Mouse (Mus musculus) liver, embryonic 13.5 days (tissue): ENCODE results near the gene Cort. TPM values are rescaled to one million over a fixed set of nuclear protein-coding genes. Genes with fewer than 3 reads are reported as not detected.

ENCODE experiments used
- ATAC-seq: fragments of 200-750 bp; cut with Nextera tagmentation; 2 replicates; pipeline ENCODE4 v1.8.0; 2017; ENCODE audit warnings: low read depth, mild to moderate bottlenecking, moderate number of reproducible peaks, moderate library complexity
- DNase-seq: peaks from one replicate; pipeline ENCODE4 v3.0.0; 2022
- H3K27ac ChIP-seq: fragments of 300-500 bp; sonication (generic); 2 replicates; pipeline ENCODE4 v1.5.1; 2015; ENCODE audit warnings: moderate library complexity, mild to moderate bottlenecking, inconsistent platforms
- H3K27me3 ChIP-seq: fragments of 300-500 bp; sonication (generic); 2 replicates; pipeline ENCODE4 v1.6.1; 2015; ENCODE audit warnings: mild to moderate bottlenecking, inconsistent platforms
- H3K36me3 ChIP-seq: fragments of 300-500 bp; sonication (generic); 2 replicates; pipeline ENCODE4 v1.6.1; 2015; ENCODE audit warnings: mild to moderate bottlenecking, inconsistent platforms
- H3K4me1 ChIP-seq: fragments of 300-500 bp; sonication (generic); replicated peaks from 2 replicates; pipeline ENCODE4 v1.6.1; 2015; ENCODE audit warnings: inconsistent platforms
- H3K4me2 ChIP-seq: fragments of 300-500 bp; sonication (generic); 2 replicates; pipeline ENCODE4 v1.6.1; 2015; ENCODE audit warnings: inconsistent platforms, mild to moderate bottlenecking, moderate library complexity
- H3K4me3 ChIP-seq: fragments of 300-500 bp; sonication (generic); replicated peaks from 2 replicates; pipeline ENCODE4 v1.5.1; 2015; ENCODE audit warnings: mild to moderate bottlenecking, inconsistent platforms
- H3K9ac ChIP-seq: fragments of 300-500 bp; sonication (generic); 2 replicates; pipeline ENCODE4 v1.6.1; 2015; ENCODE audit warnings: mild to moderate bottlenecking, inconsistent platforms
- H3K9me3 ChIP-seq: fragments of 300-500 bp; sonication (generic); replicated peaks from 2 replicates; pipeline ENCODE4 v1.6.1; 2016; ENCODE audit warnings: inconsistent platforms
- WGBS: fragments of 180-500 bp; shearing (Covaris S2); methylation state at CpG from one replicate; pipeline ENCODE4 v1.1.7; 2015; ENCODE audit not compliant: insufficient replicate concordance; 5-methylcytosine and 5-hydroxymethylcytosine counted together
- polyA plus RNA-seq: library from polyadenylated mRNA; unstranded; fragments of >200 nt; fragmentation: Nextera tagmentation; extraction: Ambion mirVana; gene quantifications from 2 replicates; pipeline ENCODE4 v1.2.1, GENCODE M21; 2015

Cort gene
- polyA plus RNA-seq, 1 experiment from 2014 or later = not detected

DNA sequence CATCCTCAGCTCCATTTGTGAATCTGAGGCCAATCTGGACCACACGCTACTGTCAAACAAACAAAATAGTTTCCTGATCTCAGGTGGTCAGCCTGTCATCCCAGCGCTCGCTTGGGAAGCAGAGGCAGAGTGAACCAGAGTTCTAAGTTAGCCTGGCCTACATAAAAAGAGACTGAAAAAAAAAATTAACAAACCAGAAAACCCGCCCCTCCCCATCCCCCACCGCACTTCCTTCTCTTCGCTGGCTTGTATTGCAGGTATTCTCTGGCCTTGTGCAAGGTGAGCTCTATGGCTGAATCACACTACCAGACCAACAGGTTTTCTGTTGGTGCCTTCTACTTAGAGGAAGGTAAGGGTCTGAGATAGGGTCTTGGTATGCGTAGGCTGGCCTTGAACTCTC lies 21.0 kb upstream of the Cort start:
- DNase-seq (no peak), ATAC-seq (no peak)
- 51% methylated on average over 7 of the region's 7 CpGs for WGBS
- Histone ChIP-seq H3K4me3 (no peak overlapping the region), H3K9me3 (no peaks in the 10 kb centered on the region), H3K27me3 (peaks cover 3% of the 10 kb centered on the region; the same call in 1 of the 2 replicates), H3K4me1 (peaks cover 37% of the 10 kb centered on the region), H3K4me2 (no peak overlapping the region), H3K9ac (no peak overlapping the region), H3K27ac (no peak overlapping the region), H3K36me3 (peaks cover 33% of the 10 kb centered on the region)

DNA sequence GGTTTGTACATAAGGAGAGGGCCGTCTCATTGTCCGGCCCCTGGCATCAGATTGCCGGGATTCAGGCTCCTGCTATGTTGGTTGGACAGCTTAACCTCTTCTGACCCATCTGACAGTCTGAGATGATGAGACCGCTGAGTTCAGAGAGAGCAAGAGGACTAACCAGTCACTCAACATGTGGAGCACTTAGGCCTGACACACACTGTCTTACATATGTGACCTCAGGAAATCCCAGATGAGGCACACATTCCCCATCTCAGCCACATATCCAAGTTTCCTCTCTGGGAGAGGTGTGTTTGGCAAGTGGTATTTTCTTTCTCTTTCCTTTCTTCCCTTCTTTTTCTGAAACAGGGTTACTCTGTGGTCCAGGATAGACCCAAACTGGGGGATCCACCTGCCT lies 18.6 kb upstream of the Cort start:
- Histone ChIP-seq H3K27ac (no peak overlapping the region), H3K4me1 (peaks cover 30% of the 10 kb centered on the region), H3K27me3 (peaks cover 3% of the 10 kb centered on the region; the same call in 1 of the 2 replicates), H3K4me3 (no peak overlapping the region), H3K9me3 (no peaks in the 10 kb centered on the region), H3K36me3 (peaks cover 9% of the 10 kb centered on the region), H3K4me2 (no peak overlapping the region), H3K9ac (no peak overlapping the region)
- ATAC-seq (no peak), DNase-seq (no peak)
- 76% methylated on average over 4 of the region's 4 CpGs for WGBS

DNA sequence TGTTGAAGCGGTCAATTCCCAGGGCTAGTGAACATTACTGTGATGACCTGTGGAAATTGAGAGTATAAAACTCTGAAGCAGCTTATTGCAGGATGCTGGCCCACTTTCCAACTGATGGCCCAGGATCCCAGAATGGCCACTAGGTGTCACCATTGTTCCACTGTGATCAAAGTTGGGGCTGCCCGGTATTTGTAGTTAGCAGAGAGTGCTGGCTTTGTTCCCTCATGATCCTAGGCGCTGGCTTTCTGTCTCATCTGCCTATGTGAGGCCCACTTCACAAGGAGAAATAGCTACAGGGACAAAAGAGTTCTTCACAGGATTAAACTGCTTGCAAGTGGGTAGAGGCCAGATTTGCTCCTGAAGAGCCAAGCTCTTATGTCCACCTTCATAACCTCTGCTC lies 17.9 kb upstream of the Cort start:
- H3K27me3 ChIP-seq = peaks cover 3% of the 10 kb centered on the region; the same call in 1 of the 2 replicates
- H3K36me3 ChIP-seq = peaks cover 3% of the 10 kb centered on the region
- H3K27ac ChIP-seq = no peak overlapping the region
- no peak overlapping the region for H3K9ac ChIP-seq
- ATAC-seq (peak; percentile 65), DNase-seq (no peak)
- peaks cover 29% of the 10 kb centered on the region for H3K4me1 ChIP-seq
- H3K4me2 ChIP-seq = no peak overlapping the region
- H3K4me3 ChIP-seq = no peak overlapping the region
- no peaks in the 10 kb centered on the region for H3K9me3 ChIP-seq
- WGBS = 1% methylated on average over 3 of the region's 3 CpGs

DNA sequence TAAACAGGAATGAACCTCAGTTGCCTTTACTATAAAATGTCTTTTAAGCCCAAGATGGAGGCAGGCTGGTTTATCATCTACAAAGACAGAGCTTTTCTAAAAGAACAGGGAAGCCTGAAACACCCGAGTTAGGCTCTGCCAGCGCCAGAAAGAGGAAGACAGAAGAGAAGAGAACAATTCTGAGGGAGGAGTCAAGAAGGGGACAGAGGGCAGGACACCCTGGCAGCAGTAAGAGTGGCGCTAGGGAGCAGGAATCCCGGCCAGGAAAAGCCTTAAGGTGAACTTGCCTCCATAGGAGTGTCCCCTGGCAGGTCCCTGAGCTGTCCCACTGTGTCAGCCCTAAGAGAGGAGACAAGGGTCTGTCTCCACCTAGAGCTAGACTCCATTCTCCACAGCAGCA lies 17.0 kb upstream of the Cort start:
- no peak for DNase-seq
- Histone ChIP-seq H3K9ac (no peak overlapping the region), H3K27ac (no peak overlapping the region), H3K4me1 (peaks cover 24% of the 10 kb centered on the region), H3K36me3 (no peaks in the 10 kb centered on the region), H3K27me3 (peaks cover 3% of the 10 kb centered on the region; the same call in 1 of the 2 replicates), H3K9me3 (no peaks in the 10 kb centered on the region), H3K4me2 (no peak overlapping the region), H3K4me3 (no peak overlapping the region)
- ATAC-seq = no peak
- 10% methylated on average over 4 of the region's 4 CpGs for WGBS

DNA sequence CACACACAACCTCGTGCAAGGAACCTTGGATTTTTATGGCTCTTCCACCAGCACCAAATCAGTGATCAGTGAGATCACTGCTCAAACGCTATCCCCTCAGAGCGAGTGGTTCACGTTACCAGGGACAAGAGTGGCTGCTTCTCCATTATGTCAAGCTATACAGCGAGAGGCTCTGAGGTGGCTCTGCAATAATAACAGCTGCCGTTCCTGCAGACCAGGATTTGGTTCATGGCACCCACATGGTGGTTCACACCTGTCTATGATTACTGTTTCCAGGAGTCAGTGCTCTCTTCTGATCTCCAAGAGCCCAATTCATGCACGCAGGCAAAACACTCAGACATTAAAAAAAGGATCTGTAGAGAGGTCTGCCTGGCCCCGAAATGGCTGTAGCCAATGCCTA lies 12.0 kb upstream of the Cort start:
- no peak overlapping the region for H3K4me2 ChIP-seq
- WGBS = 80% methylated on average over 8 of the region's 8 CpGs

GRCm38 (mm10) chr4:149136982-149137770 lies 10.6 kb upstream of the Cort start, which contains the start of gene Cenps:
TSS of gene Cenps (minus strand) at chr4:149137629.
- Histone ChIP-seq H3K9me3 (no peaks in the 10 kb centered on the region), H3K9ac (peak within 1 kb of the TSS; percentile 81), H3K4me1 (peaks cover 21% of the 10 kb centered on the region), H3K4me3 (peak within 1 kb of the TSS; percentile 73), H3K27ac (peak within 1 kb of the TSS; percentile 81), H3K36me3 (no peaks in the 10 kb centered on the region), H3K4me2 (peak within 1 kb of the TSS; percentile 89), H3K27me3 (no peaks in the 10 kb centered on the region)
- DNase-seq = peak; percentile 76
- WGBS = under 1% methylated on average over 68 of the region's 68 CpGs
- ATAC-seq = peak; percentile 91

More for the DNA sequence above, 12.0 kb upstream of the Cort start:
- Histone ChIP-seq H3K36me3 (no peaks in the 10 kb centered on the region), H3K9me3 (no peaks in the 10 kb centered on the region), H3K27me3 (no peaks in the 10 kb centered on the region), H3K9ac (no peak overlapping the region), H3K4me1 (peaks cover 15% of the 10 kb centered on the region), H3K27ac (no peak overlapping the region), H3K4me3 (no peak overlapping the region)
- DNase-seq (no peak), ATAC-seq (no peak)

DNA sequence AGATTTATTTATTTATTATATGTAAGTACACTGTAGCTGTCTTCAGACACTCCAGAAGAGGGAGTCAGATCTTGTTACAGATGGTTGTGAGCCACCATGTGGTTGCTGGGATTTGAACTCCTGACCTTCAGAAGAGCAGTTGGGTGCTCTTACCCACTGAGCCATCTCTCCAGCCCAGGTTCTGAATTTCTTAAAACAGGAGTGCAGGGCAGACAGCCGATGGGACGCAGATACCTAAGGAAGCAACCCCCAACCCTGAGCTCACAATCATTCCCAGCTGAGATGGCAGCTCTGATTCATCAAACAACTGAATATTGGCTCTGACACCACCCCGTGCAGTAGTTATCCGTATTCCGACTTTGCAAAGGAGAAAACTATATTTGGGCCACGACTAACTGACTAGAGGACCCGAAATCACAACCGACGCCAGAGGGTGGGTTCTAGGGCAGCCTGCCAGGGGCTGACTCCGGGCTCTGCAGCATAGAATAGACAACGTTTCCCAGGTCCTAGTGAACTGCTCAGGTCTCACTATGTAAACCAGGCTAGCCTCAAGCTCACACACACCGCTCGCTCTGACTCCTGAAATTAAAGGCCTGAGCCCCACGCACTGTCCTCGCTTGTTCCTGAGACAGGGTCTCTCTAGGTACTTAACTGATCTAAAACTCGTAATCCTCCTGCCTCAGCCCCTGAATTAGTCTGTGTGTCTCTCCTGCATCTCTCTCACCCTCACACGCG lies 9.7 kb upstream of the Cort start:
- no peak for DNase-seq
- peak overlapping the region; percentile 73 for H3K4me3 ChIP-seq
- no peak for ATAC-seq
- peaks cover 21% of the 10 kb centered on the region for H3K4me1 ChIP-seq
- peak overlapping the region; percentile 81 for H3K9ac ChIP-seq
- no peaks in the 10 kb centered on the region for H3K9me3 ChIP-seq
- peak overlapping the region; percentile 81; the same call in 1 of the 2 replicates for H3K27ac ChIP-seq
- no peaks in the 10 kb centered on the region for H3K27me3 ChIP-seq
- 71% methylated on average over 18 of the region's 18 CpGs for WGBS
- H3K4me2 ChIP-seq = peak overlapping the region; percentile 89
- H3K36me3 ChIP-seq = peaks cover 6% of the 10 kb centered on the region

DNA sequence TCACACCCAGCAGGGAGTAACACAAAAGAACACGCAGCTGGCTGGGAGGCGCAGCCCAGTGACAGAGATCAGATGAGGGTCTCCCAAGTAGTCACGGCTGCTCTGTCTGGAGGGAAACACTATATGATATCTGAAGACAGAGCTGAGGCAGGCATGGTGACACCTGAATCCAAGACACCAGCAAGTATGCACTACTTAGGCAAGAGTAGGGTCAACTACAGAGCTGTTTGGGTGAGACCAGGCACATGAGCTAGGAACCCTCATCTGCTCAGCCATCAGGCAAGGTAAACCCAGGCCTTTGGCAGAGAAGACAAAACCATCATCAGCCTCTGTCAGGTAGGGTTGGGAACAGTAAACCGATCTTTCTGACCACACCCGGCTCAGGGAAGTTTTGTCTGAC lies 6.8 kb upstream of the Cort start:
- WGBS = 78% methylated on average over 5 of the region's 5 CpGs
- H3K4me3 ChIP-seq = no peak overlapping the region
- no peak for ATAC-seq
- H3K9me3 ChIP-seq = no peaks in the 10 kb centered on the region
- no peaks in the 10 kb centered on the region for H3K27me3 ChIP-seq
- peak overlapping the region; percentile 41; the same call in 1 of the 2 replicates for H3K27ac ChIP-seq
- no peak overlapping the region for H3K9ac ChIP-seq
- no peak for DNase-seq
- H3K4me1 ChIP-seq = peaks cover 21% of the 10 kb centered on the region
- peaks cover 20% of the 10 kb centered on the region for H3K36me3 ChIP-seq
- H3K4me2 ChIP-seq = no peak overlapping the region

DNA sequence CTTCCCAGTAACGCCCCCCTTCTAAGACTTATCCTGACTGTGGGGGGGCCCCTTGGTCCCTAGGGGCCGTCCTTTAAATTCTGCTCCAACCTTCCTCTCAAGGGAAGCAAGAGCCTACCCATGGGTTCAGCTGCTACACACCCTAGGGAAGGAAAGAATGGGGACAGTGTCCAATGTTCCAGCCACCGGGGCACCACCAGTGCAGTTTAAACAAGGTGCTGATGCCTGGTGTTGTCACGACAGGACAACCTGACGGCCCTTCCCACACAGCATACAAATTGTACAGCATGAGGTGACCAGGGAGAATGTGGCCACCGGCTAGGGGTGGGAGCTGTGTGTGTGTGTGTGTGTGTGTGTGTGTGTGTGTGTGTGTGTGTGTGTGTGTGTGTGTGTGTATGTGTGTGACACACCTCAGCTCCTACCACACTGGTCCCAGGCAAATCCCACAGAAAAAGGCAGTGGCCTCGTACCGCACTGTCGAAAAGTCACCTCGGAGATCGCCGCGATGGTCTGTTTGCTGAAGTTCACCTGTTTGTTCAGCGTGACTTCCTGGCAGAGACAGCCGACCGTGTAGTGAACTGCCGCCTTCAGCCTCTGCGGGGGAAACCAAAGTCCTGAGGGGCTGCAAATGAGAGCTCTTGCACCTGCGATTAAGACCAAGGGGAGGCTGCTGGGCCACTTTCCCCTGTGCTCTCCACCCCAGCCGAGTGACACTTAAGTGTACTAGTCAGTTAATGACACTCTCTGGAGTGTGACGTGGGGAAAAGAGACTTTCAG lies 5.4 kb upstream of the Cort start:
- H3K9ac ChIP-seq = no peak overlapping the region
- DNase-seq (no peak), ATAC-seq (peak; percentile 11; the same call in 1 of the 2 replicates)
- H3K4me2 ChIP-seq = no peak overlapping the region
- no peaks in the 10 kb centered on the region for H3K9me3 ChIP-seq
- H3K27me3 ChIP-seq = no peaks in the 10 kb centered on the region
- H3K27ac ChIP-seq = peak overlapping the region; percentile 41
- H3K4me3 ChIP-seq = no peak overlapping the region
- peaks cover 26% of the 10 kb centered on the region for H3K4me1 ChIP-seq
- H3K36me3 ChIP-seq = peaks cover 27% of the 10 kb centered on the region
- WGBS = 77% methylated on average over 21 of the region's 21 CpGs

- peaks cover 27% of the 10 kb centered on the region for H3K36me3 ChIP-seq
- no peak overlapping the region for H3K27ac ChIP-seq
- peaks cover 21% of the 10 kb centered on the region for H3K4me1 ChIP-seq
- no peak overlapping the region for H3K4me3 ChIP-seq
- no peaks in the 10 kb centered on the region for H3K27me3 ChIP-seq
- DNase-seq (no peak), ATAC-seq (no peak)
- H3K4me2 ChIP-seq = no peak overlapping the region
- WGBS = 86% methylated on average over 23 of the region's 23 CpGs
- H3K9ac ChIP-seq = no peak overlapping the region
- no peaks in the 10 kb centered on the region for H3K9me3 ChIP-seq
Observed at GRCm38 (mm10) chr4:149131021-149131752, 4.6 kb upstream of the Cort start.
